Mouse (Mus musculus) bone marrow macrophage, adult 2 months (primary cell): ENCODE data around the gene Sugct. TPM values are rescaled to one million over a fixed set of nuclear protein-coding genes. Genes with fewer than 3 reads are reported as not detected.

Experiments used
- H3K27ac ChIP-seq: 2 replicates; pipeline ENCODE4 v1.5.1; 2012; ENCODE audit warnings: low read depth, low read length; ENCODE audit not compliant: insufficient read depth
- H3K4me1 ChIP-seq: 2 replicates; pipeline ENCODE4 v1.6.1; 2012; ENCODE audit warnings: low read length; ENCODE audit not compliant: control insufficient read depth, insufficient read depth
- H3K4me3 ChIP-seq: 2 replicates; pipeline ENCODE4 v1.5.1; 2012; ENCODE audit warnings: mild to moderate bottlenecking, low read length, moderate library complexity; ENCODE audit not compliant: insufficient read depth
- CTCF ChIP-seq: IDR thresholded peaks from 2 replicates; pipeline ENCODE4 v1.5.1; 2012; ENCODE audit warnings: low read depth, mild to moderate bottlenecking, low read length, moderate library complexity
- POLR2A ChIP-seq: IDR thresholded peaks from 2 replicates; pipeline ENCODE4 v1.6.1; 2012; ENCODE audit warnings: mild to moderate bottlenecking, low read depth, low read length, borderline replicate concordance
- polyA plus RNA-seq: library from polyadenylated mRNA; stranded (reverse); fragments of >200 nt; gene quantifications from 2 replicates; pipeline ENCODE4 v1.2.4, GENCODE M21; 2012; ENCODE audit not compliant: missing spikeins, insufficient read depth, insufficient read length

The Sugct gene
- polyA plus RNA-seq, 1 experiment: 2.4 TPM

DNA sequence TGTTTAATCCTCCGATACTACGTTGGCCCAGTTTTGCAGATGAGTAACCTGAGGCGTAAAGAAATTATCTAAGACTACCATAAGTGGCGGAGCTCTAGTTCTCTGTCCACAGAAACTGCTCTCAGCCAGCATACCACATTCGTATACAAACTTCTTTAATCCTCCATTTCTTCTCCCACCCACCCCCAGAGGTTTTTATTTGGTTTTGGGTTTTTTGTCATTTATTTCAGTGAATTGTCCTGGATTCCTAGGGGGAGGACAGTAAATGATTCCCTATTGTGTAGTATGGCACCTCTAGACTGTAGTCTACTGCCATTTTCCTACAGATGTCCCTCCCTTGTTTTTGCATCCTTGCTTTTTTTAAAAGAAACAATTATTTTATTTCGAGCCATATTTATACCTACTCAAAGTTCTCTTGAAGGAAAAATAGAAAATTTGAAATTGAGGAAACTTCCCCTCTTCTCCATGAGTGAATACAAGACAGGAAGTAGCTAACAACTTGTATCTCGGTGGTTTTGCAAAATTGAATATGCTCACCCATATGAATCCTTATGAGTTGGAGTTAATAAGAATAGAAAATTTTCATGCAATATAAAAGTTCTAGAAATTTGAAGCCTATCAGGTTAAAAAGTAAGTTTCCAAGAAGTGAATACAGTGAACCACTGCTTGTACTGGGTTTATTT, 686 bp upstream of the Sugct start:
- TF ChIP-seq CTCF: no peak
- H3K27ac ChIP-seq: peak overlapping the region; percentile 97
- peak overlapping the region; percentile 96 for H3K4me3 ChIP-seq
- peaks cover 9% of the 10 kb centered on the region for H3K4me1 ChIP-seq

DNA sequence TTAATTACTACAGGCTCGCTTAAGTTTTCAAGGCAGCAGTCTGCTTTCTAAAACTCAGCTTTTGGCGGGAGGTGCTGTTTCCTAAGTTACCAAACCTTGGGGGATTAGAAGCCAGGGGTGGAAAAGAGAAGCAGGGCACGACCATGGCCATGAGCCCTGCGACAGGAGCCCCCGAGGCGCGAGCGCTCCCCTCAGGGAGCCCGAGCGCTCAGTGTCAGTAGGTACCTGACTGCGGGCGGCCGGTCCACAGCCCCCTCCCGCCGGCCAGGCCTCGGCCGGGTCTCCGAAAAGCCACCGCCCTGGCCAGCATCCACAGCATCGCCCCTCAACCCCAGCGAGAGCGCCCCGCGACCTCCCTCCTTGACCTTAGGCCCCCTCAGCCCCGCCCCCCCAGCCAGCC, 939 bp downstream of the Sugct start:
- Histone ChIP-seq H3K4me1 (peaks cover 5% of the 10 kb centered on the region), H3K27ac (peak overlapping the region; percentile 37)
- no peak for TF ChIP-seq CTCF

DNA sequence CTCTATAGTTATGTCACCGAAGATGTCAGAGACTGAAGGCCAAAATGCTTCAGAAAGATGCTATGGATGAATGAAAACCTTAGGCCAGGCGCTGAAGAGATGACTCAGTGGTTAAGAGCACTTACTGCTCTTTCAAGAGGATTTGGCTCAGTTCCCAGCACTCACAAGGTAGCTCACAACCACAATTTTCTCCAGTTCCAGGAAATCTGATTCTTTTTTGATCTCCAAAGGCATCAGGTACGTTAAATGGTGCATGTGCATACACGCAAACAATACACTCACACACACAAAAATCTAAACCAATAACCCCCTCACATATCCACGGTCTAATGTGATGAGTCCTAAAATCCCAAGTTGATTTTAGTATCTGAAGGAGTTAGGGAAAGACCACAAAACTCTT, 1.5 kb downstream of the Sugct start:
- peaks cover 5% of the 10 kb centered on the region for H3K4me1 ChIP-seq
- no peak overlapping the region; the same call in 1 of the 2 replicates for H3K4me3 ChIP-seq
- H3K27ac ChIP-seq: no peak overlapping the region
- TF ChIP-seq POLR2A (no peak), CTCF (no peak)

More for the DNA sequence above, 939 bp downstream of the Sugct start:
- peak overlapping the region; percentile 77 for H3K4me3 ChIP-seq

DNA sequence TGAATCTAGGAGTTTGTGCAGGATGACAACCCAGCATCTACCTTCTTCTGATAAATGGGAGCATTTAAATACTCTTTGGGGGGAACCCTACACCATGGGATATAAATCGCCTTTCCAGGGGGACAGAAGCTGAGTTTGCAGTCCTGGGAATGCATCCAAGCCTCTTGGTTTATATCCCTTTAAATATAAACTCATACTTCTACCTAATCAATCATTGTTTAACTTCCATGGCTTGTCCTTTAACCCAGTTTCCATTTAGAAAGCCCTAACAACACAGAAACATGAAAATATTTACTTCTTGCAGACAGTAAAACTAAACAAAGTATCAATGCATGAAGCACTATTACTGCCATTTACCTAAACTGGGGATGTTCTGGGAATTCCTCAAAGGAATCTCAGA, 3.9 kb downstream of the Sugct start:
- TF ChIP-seq POLR2A (no peak), CTCF (no peak)
- Histone ChIP-seq H3K4me3 (no peak overlapping the region), H3K27ac (no peak overlapping the region), H3K4me1 (peaks cover 2% of the 10 kb centered on the region)

DNA sequence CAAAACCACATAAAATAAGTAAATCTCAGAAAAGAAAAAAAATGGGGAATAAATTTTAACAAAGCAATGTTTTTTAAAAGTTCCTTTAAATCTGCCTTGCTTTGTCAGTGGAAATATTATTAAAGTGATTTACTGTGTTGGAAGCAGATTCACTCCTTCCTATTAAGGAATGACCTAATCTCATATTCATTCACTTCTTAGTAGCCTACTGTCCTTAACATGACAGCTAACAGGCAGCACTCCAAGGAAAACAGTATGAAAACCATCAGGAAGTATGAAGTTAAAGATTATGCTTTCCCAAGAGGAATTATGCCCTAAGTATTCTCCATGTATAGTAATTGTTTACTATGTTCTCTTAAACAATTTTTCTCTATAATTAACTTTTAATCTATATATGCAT, 4.7 kb downstream of the Sugct start:
- no peak overlapping the region for H3K27ac ChIP-seq
- TF ChIP-seq POLR2A: no peak
- TF ChIP-seq CTCF: no peak

DNA sequence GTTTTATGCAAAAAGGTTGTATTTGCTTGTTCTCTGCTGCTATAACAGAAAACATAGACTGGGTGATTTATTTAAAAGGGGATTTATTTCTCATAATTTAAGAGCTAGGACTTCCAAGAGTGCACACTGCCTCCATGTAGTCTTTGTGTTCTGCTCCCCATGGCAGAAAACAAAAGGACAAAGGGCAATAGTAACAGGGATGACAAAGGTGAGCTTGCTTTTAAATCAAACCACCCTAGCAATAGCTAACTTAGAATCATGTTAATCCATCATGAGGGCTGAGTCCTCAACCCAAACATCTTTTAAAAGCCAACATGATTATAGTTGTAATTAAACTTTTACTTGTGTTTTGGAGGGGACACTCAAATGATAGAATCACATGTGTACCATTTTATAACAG, 5.9 kb downstream of the Sugct start:
- H3K4me1 ChIP-seq: peaks cover 2% of the 10 kb centered on the region
- no peak for TF ChIP-seq CTCF
- no peak for TF ChIP-seq POLR2A

More for the DNA sequence above, 4.7 kb downstream of the Sugct start:
- peaks cover 2% of the 10 kb centered on the region for H3K4me1 ChIP-seq
- no peak overlapping the region for H3K4me3 ChIP-seq

DNA sequence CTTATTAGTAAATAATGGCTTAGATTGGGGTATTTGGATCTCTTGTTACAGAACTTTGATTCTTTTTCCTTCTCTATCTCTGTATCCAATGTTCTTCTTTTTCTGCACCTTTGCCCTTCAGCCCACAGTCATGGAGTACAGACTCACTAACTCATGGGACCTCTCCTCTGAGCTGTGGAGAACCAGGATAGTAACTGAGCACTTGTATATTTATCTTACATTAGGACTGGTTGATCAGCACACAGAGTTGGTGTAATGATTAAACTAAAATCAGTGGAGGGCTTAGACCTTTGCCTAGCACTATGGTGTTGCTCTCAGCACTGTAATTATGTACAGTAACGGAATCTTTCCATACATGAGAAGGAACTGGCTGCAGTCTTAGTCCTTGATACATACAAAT, 24.2 kb downstream of the Sugct start:
- Histone ChIP-seq H3K4me1 (no peaks in the 10 kb centered on the region), H3K27ac (no peak overlapping the region), H3K4me3 (no peak overlapping the region)
- TF ChIP-seq POLR2A (no peak), CTCF (no peak)

More for the DNA sequence above, 5.9 kb downstream of the Sugct start:
- Histone ChIP-seq H3K27ac (no peak overlapping the region), H3K4me3 (no peak overlapping the region)

DNA sequence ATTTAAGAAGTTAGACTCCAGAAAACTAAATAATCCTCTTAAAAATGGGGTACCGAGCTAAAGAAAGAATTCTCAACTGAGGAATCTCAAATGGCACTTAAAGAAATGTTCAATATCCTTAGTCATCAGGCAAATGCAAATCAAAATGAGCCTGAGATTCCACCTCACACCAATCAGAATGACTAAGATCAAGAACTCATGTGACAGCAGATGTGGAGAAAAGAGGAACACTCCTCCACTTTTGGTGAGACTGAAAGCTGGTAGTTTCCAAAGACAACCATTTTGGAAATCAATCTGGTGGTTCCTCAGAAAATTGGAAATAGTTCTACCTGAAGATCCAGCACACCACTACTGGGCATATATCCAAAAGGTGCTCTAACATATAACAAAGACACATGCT, 28.0 kb downstream of the Sugct start:
- Histone ChIP-seq H3K4me3 (no peak overlapping the region), H3K27ac (no peak overlapping the region), H3K4me1 (no peaks in the 10 kb centered on the region)
- no peak for TF ChIP-seq POLR2A
- TF ChIP-seq CTCF: no peak

DNA sequence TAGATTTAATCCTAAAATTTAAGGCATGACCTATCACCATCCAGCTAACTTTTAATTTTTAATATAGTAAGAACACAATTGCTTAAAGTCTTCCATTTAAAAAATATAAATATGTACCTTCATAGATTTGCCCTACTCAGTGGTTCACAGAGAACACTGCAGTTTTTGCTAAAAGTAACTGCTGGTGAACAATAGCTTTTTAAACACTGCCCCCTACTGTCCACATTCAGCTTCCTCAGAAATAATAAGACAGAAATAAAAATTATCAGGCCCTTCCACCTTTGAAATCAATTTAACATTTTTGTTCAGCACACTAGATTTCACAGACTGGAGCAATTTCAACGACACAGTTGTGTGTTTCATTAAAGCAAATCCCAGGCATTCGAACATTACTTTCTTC, 53.1 kb downstream of the Sugct start:
- H3K4me1 ChIP-seq: no peaks in the 10 kb centered on the region
- TF ChIP-seq CTCF: no peak
- no peak for TF ChIP-seq POLR2A
- H3K27ac ChIP-seq: no peak overlapping the region
- no peak overlapping the region for H3K4me3 ChIP-seq

DNA sequence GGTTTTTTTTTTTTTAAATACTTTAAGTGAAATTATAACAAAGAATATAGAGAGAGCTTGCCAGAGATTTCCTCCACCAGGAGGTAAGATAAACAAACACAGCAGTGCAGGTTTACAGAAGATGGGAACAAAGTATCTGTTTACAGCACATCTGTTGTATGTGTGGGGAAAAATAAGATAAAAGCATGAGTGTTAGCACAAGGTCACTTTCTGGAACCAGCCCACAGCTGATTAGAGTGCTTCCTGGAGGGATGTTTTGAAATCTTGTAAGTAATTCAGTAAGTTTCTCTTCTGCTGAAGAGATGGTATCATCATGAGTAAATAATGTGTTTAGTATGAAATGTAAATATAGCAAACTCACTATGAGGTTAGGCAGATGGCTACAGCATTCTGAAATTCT, 57.3 kb downstream of the Sugct start:
- H3K4me3 ChIP-seq: no peak overlapping the region
- no peak overlapping the region for H3K27ac ChIP-seq
- TF ChIP-seq POLR2A (no peak), CTCF (no peak)
- H3K4me1 ChIP-seq: no peaks in the 10 kb centered on the region

DNA sequence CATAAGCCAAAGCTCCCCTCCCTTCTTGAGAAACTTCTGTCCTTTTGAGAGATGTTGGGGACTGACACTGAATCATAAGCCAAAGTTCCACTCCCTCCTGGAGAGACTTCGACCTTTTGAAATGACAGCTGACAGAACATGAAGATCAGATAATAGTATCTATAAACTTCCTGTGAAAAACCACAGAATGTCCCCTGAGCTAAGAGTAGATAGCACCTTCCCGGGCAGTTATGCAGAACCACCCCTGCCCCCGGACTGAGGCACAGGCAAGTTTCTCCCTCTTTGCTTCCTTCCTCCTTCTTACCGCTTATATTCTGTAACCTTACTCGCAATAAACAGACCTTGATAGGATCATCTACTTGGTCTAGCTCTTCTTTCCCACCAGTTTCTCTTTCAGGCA, 68.2 kb downstream of the Sugct start:
- TF ChIP-seq POLR2A (no peak), CTCF (no peak)
- Histone ChIP-seq H3K27ac (no peak overlapping the region), H3K4me1 (no peaks in the 10 kb centered on the region), H3K4me3 (no peak overlapping the region)
